Mouse (Mus musculus) megakaryocyte, embryonic 14.5 days (primary cell): ENCODE data around the gene Oprm1.
"Not testable (repeated sequence)": the region's sequence is repeated elsewhere in the genome, so short reads cannot be mapped to it uniquely, and the experiment has no call there.

ENCODE experiments used
- FLI1 ChIP-seq: IDR thresholded peaks from 2 replicates; pipeline ENCODE4 v1.6.1; 2012; ENCODE audit warnings: low read length, inconsistent platforms, mixed read lengths
- GATA1 ChIP-seq: IDR thresholded peaks from 3 replicates; pipeline ENCODE4 v1.6.1; 2012; ENCODE audit warnings: mixed read lengths, low read length, inconsistent platforms, borderline replicate concordance

- not testable (repeated sequence) for TF ChIP-seq GATA1, FLI1
Measured at GRCm38 (mm10) chr10:6882041-6882440, 123.7 kb downstream of the Oprm1 start.
